Mouse (Mus musculus): ENCODE results near the gene Herc2.
"Not testable (repeated sequence)": the region's sequence is repeated elsewhere in the genome, so short reads cannot be mapped to it uniquely, and the experiment has no call there.

Gene Herc2

GRCm38 (mm10) chr7:56049831-56050321 lies at the start of gene Herc2:
Gene Herc2, plus strand, starts transcription at chr7:56050196.
- DNase-seq (ENCODE audit: low read depth, low spot score): peak; percentile 100

DNA sequence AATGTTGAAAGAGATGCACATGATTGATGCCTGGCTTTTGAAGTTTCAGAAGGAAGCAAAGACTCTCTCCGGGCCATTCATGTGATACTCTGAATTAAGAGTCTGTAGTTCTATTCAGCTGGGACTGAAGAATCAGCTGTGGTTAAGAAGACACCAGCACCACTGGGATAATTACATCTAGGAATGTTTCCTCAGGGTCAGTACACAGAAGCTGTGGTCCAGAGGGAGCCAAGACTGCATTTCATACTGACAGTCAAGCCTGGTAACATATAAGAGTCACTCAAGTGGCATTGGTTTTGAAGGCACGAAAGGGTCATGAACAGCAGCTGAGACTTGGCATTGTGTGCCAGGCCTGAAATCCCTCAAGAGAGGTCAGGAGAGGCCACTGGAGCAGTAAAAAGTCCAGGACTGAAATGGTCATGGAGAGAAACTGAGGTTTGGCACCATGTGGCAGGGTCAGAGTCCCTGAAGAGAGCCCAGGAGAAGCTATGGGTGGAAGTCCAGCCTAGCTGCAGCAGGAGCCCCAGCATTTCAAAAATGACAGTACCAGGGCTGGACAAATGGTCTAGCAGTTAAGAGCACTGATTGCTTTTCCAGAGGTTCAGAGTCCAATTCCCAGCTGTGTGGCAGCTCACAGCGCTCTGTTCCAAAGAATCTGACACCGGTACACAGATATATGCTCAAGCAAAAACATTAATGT lies 39.5 kb upstream of the Herc2 start:
- no peak for DNase-seq (ENCODE audit: low read depth, low spot score)

- no peak for DNase-seq (ENCODE audit: low read depth, low spot score)
These were observed 39.0 kb upstream of the Herc2 start for GRCm38 (mm10) chr7:56011018-56011333.

GRCm38 (mm10) chr7:56013261-56014001 lies 36.6 kb upstream of the Herc2 start:
- no peak for DNase-seq (ENCODE audit: low read depth, low spot score)

- DNase-seq (ENCODE audit: low read depth, low spot score): not testable (repeated sequence)
These were observed 35.8 kb upstream of the Herc2 start for GRCm38 (mm10) chr7:56014002-56014702.

DNA sequence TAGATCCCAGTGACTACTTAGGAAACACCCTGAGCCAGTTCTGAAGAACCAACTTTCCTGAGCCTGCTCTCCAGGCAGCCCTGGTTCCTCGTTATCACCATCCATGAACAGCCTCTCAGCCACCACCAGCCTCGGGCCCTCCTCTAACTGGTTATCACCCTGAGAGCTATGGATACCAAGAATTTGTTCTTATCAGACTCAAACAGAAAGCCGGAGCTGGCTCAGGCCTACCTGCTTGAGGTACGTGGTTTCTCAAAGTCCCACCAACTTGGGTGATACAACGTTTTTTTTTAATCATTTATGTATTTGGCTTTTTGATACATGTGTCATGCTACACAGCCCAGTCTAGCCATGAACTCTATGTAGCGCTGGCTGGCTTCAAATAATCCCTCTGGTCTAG lies 34.8 kb upstream of the Herc2 start:
- DNase-seq (ENCODE audit: low read depth, low spot score): no peak

GRCm38 (mm10) chr7:56015837-56016236 lies 34.2 kb upstream of the Herc2 start:
- no peak for DNase-seq (ENCODE audit: low read depth, low spot score)

GRCm38 (mm10) chr7:56017761-56018160 lies 32.2 kb upstream of the Herc2 start:
- DNase-seq (ENCODE audit: low read depth, low spot score): no peak

DNA sequence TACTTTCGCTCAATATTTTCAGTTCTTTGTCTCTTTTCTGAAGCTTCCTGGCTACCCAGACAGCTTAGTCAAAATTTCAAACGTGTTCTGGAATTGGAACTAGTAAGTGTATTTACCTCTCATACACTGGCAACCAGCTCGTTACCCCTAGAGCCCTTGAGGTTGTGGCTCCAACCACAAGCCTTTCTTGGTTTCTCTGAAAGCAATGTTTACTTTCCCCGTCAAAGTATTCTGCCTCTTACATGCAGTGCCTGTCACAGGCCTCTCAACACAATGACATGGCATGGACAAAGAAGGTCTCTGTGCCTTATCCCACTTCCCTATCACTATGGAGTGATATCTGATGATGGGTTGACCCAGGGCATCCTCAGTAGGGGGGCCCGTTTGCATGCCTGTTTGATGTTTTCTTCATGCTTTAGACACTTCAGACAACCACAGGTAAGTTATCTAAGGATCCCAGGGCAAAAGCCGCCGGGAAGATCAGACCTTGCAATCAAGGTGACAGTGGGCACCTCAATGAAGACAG lies 31.5 kb upstream of the Herc2 start:
- no peak for DNase-seq (ENCODE audit: low read depth, low spot score)

DNA sequence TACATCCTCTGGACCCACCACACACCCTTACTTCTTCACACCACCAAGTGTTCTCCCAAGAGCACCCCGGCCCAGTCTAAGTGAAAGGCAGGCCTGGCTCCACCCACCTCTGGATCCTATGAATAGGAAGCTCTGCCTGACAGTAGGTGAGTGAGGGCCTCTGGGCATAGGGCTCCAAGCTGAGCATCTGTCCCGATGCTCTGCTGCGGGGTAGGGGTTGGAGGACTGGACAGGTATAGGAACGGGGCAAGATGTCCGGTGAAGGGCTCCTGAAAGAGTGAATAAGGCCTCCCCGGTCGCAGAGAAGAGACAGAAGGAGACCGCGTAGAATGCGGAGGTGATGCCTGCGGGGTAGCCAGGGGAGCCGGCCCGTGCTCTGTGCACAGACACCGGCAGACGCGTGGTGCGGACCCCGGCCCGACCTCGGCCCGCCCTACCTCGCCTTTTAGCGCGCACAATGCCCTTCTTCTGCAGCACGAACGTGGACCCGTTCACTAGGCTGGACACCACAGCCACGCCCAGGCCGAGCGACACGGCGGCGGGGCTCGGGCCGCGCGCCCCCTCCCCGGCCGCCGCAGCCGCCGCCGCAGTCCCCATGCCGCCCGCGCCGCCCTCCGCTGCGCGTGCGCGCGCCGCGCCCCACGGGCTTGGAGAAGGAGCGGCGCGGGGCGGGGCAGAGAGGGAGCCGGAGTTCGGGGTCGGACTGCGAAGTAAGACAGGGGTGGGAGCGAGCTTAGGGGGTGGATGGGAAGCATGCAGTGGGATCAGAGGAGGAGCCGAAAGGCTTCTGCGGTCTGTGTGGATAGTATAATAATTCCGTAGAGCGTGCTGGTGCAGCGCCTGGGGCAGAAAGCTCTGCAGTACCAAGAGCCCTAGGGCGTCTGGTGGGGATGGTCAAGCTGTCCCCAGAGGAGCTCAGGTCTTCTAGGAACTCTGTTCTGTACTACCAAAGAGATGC lies 30.7 kb upstream of the Herc2 start:
- peak; percentile 50 for DNase-seq (ENCODE audit: low read depth, low spot score)

- no peak for DNase-seq (ENCODE audit: low read depth, low spot score)
These were observed 30.1 kb upstream of the Herc2 start, which contains the start of gene Nipa1 for GRCm38 (mm10) chr7:56019930-56020253. Gene Nipa1, minus strand, starts transcription at chr7:56019954.

DNA sequence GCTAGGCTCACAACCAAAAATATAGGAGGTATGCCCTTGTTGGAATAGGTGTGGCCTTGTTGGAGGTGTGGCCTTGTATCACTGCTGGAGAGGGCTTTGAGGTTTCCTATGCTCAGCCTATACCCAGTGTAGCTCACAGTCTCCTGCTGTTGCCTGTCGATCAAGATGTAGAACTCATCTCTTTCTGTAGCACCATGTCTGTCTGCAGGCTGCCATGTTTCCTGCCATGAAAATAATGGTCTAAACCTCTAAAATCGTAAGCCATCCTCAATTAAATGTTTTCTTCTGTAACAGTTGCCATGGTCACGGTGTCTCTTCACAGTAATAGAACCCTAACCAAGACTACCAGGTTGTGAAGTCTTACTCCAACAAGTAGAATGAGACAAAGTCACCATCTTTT lies 26.4 kb upstream of the Herc2 start:
- no peak for DNase-seq (ENCODE audit: low read depth, low spot score)

DNA sequence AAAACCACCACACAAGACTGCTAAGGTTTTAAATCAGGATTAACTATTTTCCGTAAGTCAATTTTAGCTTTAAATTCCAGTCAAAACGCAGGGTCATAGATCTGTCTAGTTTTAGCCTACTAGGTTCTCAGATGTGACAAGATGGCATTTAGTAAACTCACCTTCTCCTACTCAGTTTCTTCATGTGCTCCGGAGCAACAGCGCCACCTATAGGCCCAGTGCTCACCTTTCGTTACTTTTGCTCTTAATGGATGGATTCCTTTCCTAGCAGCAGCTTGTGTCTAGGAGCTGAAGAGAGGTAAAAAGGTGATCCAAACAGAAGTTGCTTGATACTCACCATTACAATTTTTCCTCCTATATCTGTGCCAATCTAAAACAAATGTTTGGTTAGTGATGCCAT lies 7.6 kb upstream of the Herc2 start:
- DNase-seq (ENCODE audit: low read depth, low spot score): peak; percentile 90

DNA sequence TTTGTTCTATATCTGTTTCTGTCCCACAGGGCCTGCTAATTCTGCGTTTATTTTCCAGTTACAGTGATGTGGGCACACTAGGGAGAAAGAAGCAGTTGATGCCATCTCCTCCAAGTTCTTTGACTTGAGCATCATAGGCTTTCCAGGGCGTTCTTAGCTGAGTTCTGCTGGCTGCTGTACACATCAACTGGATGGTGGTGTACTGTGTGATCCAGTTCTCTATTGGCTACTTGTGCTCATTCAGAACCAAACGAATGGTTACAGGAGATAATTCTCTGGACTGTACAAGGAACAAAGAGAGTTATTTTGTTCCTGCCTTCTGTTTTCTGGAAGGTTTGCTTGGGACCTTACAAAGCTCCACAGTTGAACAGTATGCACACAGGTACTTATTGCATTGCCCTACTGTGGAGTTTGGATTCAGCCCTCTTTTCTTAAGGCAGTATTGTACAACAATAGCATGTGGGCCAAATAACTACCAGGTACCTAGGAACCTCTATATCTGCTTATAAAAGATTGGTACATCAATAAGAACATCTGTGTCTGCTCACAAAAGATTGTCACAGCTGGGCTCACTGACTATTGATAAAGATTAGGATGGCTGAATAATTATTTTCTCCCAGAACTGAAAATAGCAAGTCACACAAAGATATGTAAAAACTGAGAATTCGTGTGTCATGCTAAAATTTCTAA lies 6.3 kb upstream of the Herc2 start:
- DNase-seq (ENCODE audit: low read depth, low spot score): no peak

- DNase-seq (ENCODE audit: low read depth, low spot score): no peak
These were observed 5.7 kb upstream of the Herc2 start for GRCm38 (mm10) chr7:56044267-56044629.

GRCm38 (mm10) chr7:56047178-56047577 lies 2.8 kb upstream of the Herc2 start:
- DNase-seq (ENCODE audit: low read depth, low spot score): no peak

DNA sequence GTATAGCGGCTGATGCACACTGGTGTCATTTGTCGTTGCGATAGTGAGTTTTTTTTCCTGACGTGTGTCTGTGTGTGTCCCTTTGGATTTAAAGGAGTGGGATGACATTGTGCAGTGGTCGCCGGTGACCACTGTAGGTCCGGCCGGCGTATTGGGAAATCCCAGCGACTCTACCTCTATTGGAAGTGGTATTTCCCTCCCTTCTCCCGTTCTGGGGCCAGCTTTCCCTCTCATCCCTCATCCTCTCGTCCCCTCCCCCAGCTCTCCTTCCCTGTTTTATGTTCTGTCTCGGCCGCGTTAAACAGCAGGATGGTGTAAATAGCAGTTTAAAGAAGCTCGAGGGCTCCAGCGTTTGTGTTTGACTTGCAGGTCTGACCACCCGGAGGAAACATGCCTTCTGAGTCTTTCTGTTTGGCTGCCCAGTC lies 503 bp downstream of the Herc2 start:
- no peak for DNase-seq (ENCODE audit: low read depth, low spot score)

DNA sequence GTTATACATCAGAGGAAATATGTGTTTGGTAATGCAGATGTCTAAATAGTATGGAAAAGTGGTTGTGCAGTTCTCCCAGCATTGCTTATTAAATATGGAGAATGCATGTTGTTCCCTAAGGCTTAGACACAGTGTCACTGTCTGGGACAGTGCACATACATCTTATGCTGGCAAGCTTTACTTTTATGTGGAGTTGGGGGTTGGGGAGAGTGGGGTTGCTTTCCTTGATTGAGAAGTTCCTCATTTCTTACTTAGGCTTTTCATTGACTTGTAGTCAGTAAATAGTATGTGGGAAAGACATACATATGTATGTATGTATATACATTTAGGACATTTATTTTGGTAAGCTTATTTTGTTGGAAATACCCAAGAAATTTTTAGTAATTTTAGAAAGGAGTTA lies 3.0 kb downstream of the Herc2 start:
- no peak for DNase-seq (ENCODE audit: low read depth, low spot score)

GRCm38 (mm10) chr7:56055338-56055737 lies 5.3 kb downstream of the Herc2 start:
- no peak for DNase-seq (ENCODE audit: low read depth, low spot score)

DNA sequence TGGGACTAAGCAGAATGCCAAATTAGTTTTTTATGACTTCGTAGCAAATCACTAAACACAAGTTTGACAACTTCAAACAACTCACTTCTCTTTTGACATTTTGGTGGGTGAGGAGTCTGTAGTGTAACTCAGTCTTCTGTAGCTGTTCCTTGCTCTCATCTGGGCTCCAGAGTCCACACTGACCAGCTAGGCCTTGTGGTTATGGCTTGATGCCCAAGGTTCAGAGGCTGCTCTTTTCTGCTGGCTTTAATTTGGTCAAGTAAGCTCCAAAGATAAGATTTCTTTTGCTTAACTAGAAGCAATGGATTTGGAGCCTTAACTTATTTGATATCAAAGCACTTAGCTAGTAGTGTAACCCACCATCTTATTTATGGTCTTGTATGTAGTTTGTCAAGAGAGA lies 14.9 kb downstream of the Herc2 start:
- no peak for DNase-seq (ENCODE audit: low read depth, low spot score)

DNA sequence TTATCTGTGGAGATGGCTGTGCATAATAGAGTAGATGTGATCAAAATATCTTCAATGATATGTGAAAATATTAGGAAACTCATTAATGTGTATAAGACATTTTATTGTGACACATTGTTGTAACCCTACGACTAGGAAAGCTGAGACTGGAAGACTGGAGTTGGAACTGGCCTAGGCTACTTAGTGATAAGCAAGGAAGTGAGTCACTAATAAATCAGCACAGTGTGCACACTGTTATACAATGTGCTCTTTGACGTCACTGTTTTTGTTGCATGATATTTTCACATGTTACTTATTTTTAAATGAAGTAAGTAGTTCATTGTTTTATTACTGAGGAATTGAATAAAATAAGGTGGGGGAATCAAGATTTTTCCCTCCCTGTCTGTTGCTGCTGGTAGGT lies 16.1 kb downstream of the Herc2 start:
- no peak for DNase-seq (ENCODE audit: low read depth, low spot score)
